ENCODE assay signal across 17 mouse cellular contexts in genomic region chr4:90734856-90735255, GRCm38 (mm10).
"Had no signal": no experiment of that assay in that cellular context is flagged by ENCODE, and none has a peak within 500 bp of the region (broad histone marks: within the 10 kb centered on the region; RNA-seq: fewer than 3 reads in every experiment).

No protein-coding gene starts in this region.

- H3K27me3 ChIP-seq: lung, embryonic 15.5 days; megakaryocyte, embryonic 14.5 days; midbrain, embryonic 13.5 days; neural tube, embryonic 12.5 days; stomach, embryonic 15.5 days had no signal

- H3K4me2 ChIP-seq: lung, embryonic 15.5 days; midbrain, embryonic 11.5 days; midbrain, embryonic 13.5 days; neural tube, embryonic 12.5 days; stomach, embryonic 15.5 days had no signal

- DNase-seq: liver, postnatal 0 days; lung, adult 2 months; lung, postnatal 14 days; lung, postnatal 36 days; right cerebral cortex, postnatal 14 days; thymus, postnatal 14 days; thymus, postnatal 36 days had no signal

- H3K4me3 ChIP-seq: lung, embryonic 15.5 days; megakaryocyte, embryonic 14.5 days; midbrain, embryonic 13.5 days; neural tube, embryonic 12.5 days; stomach, embryonic 15.5 days had no signal

- H3K27ac ChIP-seq: lung, embryonic 15.5 days; macrophage; midbrain, embryonic 13.5 days; neural tube, embryonic 12.5 days; stomach, embryonic 15.5 days; stomach, postnatal 0 days had no signal

- H3K9ac ChIP-seq: liver, postnatal 0 days; lung, embryonic 15.5 days; midbrain, embryonic 13.5 days; neural tube, embryonic 12.5 days; stomach, embryonic 15.5 days had no signal

- ATAC-seq: liver, postnatal 0 days; lung, postnatal 0 days; midbrain, embryonic 13.5 days; midbrain, embryonic 16.5 days had no signal

- H3K36me3 ChIP-seq: lung, embryonic 15.5 days; midbrain, embryonic 13.5 days; neural tube, embryonic 12.5 days; stomach, embryonic 15.5 days had no signal

- H3K4me1 ChIP-seq: lung, embryonic 15.5 days; megakaryocyte, embryonic 14.5 days; midbrain, embryonic 13.5 days; neural tube, embryonic 12.5 days; stomach, embryonic 15.5 days had no signal

- H3K9me3 ChIP-seq: lung, embryonic 15.5 days; midbrain, embryonic 13.5 days; neural tube, embryonic 12.5 days; stomach, embryonic 15.5 days had no signal
